Mouse (Mus musculus) CH12.LX (cell line): ENCODE results near the gene Rbfox1.

Experiments used
- BHLHE40 ChIP-seq: IDR thresholded peaks from 2 replicates; pipeline ENCODE4 v1.6.1; 2011; ENCODE audit warnings: mild to moderate bottlenecking, low read depth, low read length, improper control_type of control experiment
- CTCF ChIP-seq, 2 experiments: IDR thresholded peaks in 1 of 2; conservative IDR thresholded peaks in 1 of 2; 2 replicates each; pipeline ENCODE4 v1.5.1; 2011 to 2012; ENCODE audit warnings: low read depth in 2 of 2, low read length in 2 of 2, improper control_type of control experiment in 1 of 2, inconsistent platforms in 1 of 2, mild to moderate bottlenecking in 1 of 2, moderate library complexity in 1 of 2
- EP300 ChIP-seq: IDR thresholded peaks from 2 replicates; pipeline ENCODE4 v1.6.1; 2011; ENCODE audit warnings: low read length, improper control_type of control experiment
- JUND ChIP-seq: conservative IDR thresholded peaks from 2 replicates; pipeline ENCODE4 v1.6.1; 2011; ENCODE audit warnings: low read depth, low read length, improper control_type of control experiment
- MAFK ChIP-seq: IDR thresholded peaks from 2 replicates; pipeline ENCODE4 v1.6.1; 2011; ENCODE audit warnings: low read length, improper control_type of control experiment; ENCODE audit not compliant: insufficient replicate concordance
- MYC ChIP-seq: IDR thresholded peaks from 2 replicates; pipeline ENCODE4 v1.6.1; 2011; ENCODE audit warnings: low read depth, mild to moderate bottlenecking, improper control_type of control experiment, low read length
- PAX5 ChIP-seq: IDR thresholded peaks from 2 replicates; pipeline ENCODE4 v1.6.1; 2012; ENCODE audit warnings: low read length, inconsistent platforms, mixed read lengths
- POLR2A ChIP-seq: IDR thresholded peaks from 2 replicates; pipeline ENCODE4 v1.6.1; 2011; ENCODE audit warnings: low read depth, mild to moderate bottlenecking, improper control_type of control experiment, low read length
- RAD21 ChIP-seq: IDR thresholded peaks from 2 replicates; pipeline ENCODE4 v1.6.1; 2011; ENCODE audit warnings: low read depth, mild to moderate bottlenecking, low read length, improper control_type of control experiment, moderate library complexity
- RCOR1 ChIP-seq: conservative IDR thresholded peaks from 2 replicates; pipeline ENCODE4 v1.6.1; 2012; ENCODE audit warnings: low read depth, mild to moderate bottlenecking, inconsistent platforms, low read length, improper control_type of control experiment
- SMC3 ChIP-seq: IDR thresholded peaks from 2 replicates; pipeline ENCODE4 v1.6.1; 2011; ENCODE audit warnings: low read depth, low read length, improper control_type of control experiment
- USF2 ChIP-seq: conservative IDR thresholded peaks from 2 replicates; pipeline ENCODE4 v1.6.1; 2011; ENCODE audit warnings: low read depth, low read length, improper control_type of control experiment

DNA sequence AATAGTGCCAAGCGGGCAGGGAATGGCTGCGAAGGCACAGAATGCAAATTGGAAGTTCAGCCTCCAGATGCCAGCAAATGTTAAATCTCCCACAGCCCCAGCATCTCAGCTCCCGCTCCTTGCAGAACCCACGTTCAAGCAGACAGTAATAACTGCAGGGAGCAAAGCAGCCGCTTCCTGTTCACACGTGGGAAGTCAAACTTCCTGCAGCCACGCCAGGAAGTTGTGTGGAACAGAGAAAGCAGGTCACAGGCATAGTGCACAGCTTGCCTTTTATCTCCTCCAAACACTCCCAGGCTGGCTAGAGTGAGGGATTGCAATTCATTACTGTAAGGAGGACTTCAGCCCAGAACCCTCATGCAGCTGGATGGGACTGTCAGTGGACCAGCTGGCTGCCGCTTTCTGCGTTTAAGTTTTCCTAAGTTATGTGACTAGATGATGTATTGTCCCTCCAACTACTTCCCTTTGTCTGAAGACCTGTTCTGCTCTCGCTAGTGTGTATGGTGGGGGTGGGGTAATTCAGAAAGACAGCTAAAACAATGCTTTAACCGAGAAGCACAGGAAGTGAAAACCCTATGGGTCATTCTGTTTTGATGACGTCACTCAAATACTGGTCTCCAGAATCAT is 1534.6 kb downstream of the Rbfox1 start:
- no peak for TF ChIP-seq MYC
- TF ChIP-seq MAFK = no peak
- no peak for TF ChIP-seq JUND
- TF ChIP-seq POLR2A = no peak
- TF ChIP-seq EP300 = no peak
- no peak for TF ChIP-seq CTCF (conservative IDR thresholded peaks at IDR 0.05 in 1 of 2, IDR thresholded peaks at IDR 0.05 in 1 of 2; ENCODE audit: low read depth in 2 of 2, low read length in 2 of 2)
- no peak for TF ChIP-seq RCOR1
- no peak for TF ChIP-seq BHLHE40
- no peak for TF ChIP-seq SMC3
- TF ChIP-seq USF2 = no peak
- TF ChIP-seq PAX5 = no peak
- TF ChIP-seq RAD21 = no peak
